Mouse (Mus musculus) small intestine, adult 2 months (tissue): Measurements from ENCODE around the gene Zcchc24.

ENCODE experiments used
- CTCF ChIP-seq: fragments of 200-500 bp; IDR thresholded peaks from 2 replicates; pipeline ENCODE4 v1.5.1; 2012; ENCODE audit warnings: low read depth, mild to moderate bottlenecking, control low read depth, inconsistent platforms, low read length, moderate library complexity, mixed read lengths; ENCODE audit not compliant: insufficient replicate concordance, insufficient read length; ENCODE audit errors: extremely low read depth
- POLR2A ChIP-seq: fragments of 200-500 bp; IDR thresholded peaks from 2 replicates; pipeline ENCODE4 v1.6.1; 2012; ENCODE audit warnings: low read depth, mild to moderate bottlenecking, control low read depth, inconsistent platforms, low read length, moderate library complexity

DNA sequence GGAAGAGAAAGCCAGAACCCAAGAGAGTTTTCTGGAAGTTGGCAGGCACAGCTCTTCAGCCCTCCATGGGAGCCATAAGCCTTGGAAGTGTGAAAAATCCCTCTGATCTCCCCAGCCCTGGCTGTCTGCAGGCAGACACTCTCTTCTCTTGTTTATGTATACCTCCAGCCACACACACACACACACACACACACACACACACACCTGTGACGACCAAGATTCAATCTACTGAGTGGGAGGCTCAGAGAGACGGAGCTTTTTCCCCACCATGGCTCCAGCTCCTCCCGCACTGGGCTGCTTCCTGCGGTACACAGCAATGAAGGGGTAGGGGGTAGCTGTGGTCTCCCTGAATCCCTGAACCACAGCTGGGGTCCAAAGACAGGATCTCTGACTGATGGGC lies 2.4 kb downstream of the Zcchc24 start:
- TF ChIP-seq CTCF (no peak), POLR2A (no peak)
